Mouse (Mus musculus) lung, postnatal 25 days (tissue): Measurements from ENCODE around the gene Iqca.
A peak's percentile ranks its signal among the peaks of the same experiment; 100 is the strongest.

Experiments used
- DNase-seq: peaks from one replicate; pipeline ENCODE4 v3.0.0; 2022; ENCODE audit warnings: low spot score

Gene Iqca

GRCm38 (mm10) chr1:90153099-90153744 is at the start of gene Iqca:
Gene Iqca, minus strand, starts transcription at chr1:90153401.
- DNase-seq: peak; percentile 74

DNA sequence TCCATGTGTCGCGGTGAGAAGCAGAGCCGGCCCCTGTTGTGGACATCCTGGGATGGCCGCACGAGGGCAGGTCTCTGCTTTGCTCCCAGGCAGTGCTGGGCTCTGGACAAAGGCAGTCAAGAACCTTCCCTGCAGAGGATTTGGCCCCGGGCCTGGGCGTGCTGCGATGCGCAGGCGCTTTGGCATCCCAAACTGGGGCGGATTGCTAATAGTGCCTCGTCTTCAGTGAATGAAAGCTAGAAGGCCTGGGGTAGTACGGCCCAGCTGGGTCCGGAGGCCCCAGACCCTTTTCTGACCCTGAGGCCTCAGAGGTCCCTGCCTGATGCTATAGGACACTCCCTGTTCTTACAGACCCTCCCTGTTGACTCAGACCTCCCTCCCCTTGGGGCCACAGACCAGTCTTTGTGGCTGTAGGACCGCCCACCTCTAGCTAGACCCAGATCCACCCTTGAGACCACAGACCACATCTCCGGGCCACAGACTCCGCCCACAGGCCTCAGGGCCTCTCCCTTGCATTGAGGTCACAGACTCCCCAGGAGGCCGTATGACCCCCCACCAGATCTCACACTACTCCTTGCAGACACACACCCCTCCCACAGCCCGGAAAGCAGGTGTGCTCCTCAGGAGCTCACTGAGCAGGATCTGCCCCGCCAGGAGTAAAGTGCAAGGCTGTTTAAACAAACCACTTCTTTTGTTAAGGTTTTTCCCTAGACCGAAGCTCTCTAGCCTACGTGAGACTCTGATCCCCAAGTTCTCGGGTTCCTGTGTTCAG is 49.2 kb upstream of the Iqca start:
- DNase-seq: peak; percentile 66

- no peak for DNase-seq
These were observed 48.5 kb upstream of the Iqca start for GRCm38 (mm10) chr1:90201655-90202054.

DNA sequence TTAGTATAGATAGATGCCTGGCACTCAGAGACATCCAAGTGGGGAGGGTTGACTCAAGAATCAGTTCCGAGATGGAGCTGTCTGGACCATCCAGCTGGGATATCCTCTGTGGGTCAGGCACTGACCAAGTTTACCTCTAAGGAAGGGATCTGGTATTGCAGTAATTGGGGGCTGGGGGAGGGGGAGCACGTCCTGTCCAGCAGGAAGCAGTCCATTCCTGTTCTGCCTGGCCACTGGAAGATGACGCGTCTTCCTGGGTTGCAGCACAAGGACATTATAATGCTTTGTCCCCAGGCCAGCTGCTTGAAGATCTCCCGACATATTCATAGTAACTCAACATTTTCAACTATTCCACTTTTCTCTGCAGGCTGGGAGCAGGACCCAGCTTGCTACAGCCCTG is 48.0 kb upstream of the Iqca start:
- DNase-seq: no peak

GRCm38 (mm10) chr1:90189046-90189445 is 35.8 kb upstream of the Iqca start:
- DNase-seq: no peak

GRCm38 (mm10) chr1:90186874-90187273 is 33.7 kb upstream of the Iqca start:
- DNase-seq: no peak

DNA sequence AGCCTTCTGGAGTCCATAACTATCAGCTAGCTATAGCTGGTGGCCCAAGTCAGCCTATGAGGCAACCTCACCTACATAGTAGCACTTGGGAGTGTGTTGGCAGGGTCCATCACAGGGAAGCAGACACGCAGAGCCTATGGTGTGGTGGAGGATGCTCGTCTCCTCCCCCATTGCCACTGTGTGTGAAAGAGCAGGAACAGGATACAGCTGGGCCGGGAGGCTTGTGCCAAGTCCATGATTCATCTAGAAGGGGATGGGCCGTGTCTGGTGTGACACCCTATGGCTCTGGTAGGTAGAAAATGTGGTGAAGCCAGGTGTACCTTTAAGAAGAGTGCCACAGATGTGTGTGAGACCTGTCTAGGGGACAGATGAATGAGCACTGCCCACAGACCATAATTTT is 33.0 kb upstream of the Iqca start:
- no peak for DNase-seq

GRCm38 (mm10) chr1:90183602-90184001 is 30.4 kb upstream of the Iqca start:
- no peak for DNase-seq

- DNase-seq: no peak
These were observed 29.3 kb upstream of the Iqca start for GRCm38 (mm10) chr1:90182521-90182920.

DNA sequence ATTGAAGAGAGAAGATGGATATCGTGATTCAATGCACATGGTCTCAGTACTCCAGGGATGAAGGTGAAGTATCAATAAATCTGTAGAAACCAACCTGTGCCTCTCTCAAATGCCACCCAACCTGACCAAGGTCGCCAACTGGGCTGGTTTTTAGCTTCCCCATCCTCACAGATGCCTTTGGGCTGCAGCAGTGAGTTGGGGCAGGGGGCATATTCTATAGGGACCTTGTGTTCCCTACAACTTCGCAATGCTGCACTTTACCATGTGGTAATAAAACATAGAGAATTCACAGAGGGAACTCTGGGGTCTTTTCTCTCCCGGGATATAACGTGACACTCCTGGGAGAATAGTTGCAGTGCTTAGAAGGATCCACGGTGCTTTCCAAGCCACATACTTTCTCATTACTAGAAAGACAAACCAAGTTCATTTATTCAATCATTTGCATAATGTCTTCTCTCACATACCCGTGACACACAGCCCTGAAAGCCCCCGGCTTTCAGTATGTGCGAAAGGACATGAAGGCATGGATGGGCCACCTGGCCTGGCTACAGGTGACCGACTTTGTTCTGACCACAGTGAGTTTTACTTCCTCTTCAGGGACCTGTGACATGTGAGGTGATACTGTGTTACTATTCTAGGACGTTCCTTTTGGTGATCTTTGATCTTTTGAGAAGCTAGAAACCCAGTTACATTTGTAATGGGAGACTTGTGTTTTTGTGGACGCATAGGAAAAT is 27.9 kb upstream of the Iqca start:
- no peak for DNase-seq

DNA sequence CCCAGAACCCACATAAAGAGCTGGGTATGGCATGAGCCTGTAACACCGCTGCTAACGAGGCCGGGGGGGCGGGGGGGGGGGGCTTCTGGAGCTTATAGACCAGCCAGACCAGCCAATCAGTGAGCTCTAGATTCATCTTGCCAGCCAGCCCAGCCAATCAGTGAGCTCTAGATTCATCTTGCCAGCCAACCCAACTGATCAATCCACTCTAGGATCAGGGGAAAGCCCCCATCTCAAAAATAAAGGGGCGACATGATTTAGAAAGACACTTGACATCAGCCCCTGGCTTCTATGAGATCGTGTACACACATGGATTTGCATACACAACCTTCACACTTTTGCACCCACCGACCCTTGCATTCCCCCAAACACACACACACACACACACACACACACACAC is 27.3 kb upstream of the Iqca start:
- no peak for DNase-seq

DNA sequence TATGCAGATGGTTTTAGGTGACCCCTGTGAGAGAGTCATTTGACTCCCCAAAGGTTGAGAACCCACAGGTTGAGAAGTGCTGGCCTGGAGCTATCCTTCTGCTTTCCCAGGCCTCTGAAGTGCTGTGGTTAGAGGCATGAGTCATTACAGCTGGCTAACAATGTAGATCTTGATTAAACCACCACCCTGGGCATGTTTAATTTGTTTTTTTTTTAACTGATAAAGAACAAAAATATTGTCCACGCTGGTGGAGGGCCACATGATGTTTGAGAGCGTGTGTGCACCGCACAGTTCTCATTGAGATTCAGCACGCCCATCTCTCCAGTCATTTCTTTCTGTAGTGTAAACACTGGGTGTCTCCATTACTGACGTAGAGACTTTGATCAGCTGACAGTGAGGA is 24.8 kb upstream of the Iqca start:
- no peak for DNase-seq

- DNase-seq: no peak
These were observed 24.4 kb upstream of the Iqca start for GRCm38 (mm10) chr1:90177565-90177964.

- DNase-seq: no peak
These were observed 23.0 kb upstream of the Iqca start for GRCm38 (mm10) chr1:90176223-90176622.

GRCm38 (mm10) chr1:90174338-90174737 is 21.1 kb upstream of the Iqca start:
- DNase-seq: no peak

DNA sequence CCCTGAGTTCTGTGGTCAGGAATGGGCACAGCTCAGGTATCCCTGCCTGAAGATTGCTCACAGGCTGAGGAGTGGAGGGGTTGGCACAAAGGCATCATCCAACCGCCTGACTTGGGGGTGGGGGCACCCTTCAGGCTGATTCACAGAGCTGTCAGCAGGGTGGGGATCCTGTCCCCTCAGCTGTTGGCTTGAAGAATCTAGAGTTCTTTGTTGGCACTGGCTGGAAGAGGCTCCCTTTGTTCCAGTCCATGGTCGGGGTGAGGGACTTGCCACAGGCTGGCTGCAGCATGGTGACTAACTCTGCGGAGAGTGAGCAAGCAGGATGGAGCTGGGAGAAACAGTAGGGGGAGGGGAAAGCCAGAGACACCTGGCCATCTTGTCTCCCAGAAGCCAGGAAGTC is 11.1 kb upstream of the Iqca start:
- no peak for DNase-seq

- no peak for DNase-seq
These were observed 10.0 kb upstream of the Iqca start for GRCm38 (mm10) chr1:90163161-90163560.

DNA sequence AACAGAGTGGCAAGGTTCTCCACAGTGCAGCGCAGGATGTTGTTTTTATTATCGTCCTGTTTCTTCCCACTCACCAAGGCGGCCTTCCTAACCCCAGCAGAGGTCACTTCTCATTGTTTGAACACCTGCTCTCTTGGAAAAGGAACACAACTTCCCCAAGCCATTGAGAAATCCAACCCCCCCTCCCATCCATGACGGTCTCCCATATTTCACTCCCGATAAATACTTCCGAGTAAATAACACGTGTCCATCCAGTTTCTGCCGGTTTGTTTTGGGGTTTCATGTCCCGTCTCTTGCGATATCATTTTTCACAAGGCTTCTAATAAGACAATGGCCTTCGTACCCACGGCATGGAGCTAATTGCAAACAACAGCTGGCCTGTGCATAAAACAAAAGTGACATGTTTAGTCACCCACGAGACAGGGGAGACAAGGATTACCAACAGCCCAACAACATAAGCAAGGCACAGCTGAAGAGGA is 9.2 kb upstream of the Iqca start:
- DNase-seq: no peak

DNA sequence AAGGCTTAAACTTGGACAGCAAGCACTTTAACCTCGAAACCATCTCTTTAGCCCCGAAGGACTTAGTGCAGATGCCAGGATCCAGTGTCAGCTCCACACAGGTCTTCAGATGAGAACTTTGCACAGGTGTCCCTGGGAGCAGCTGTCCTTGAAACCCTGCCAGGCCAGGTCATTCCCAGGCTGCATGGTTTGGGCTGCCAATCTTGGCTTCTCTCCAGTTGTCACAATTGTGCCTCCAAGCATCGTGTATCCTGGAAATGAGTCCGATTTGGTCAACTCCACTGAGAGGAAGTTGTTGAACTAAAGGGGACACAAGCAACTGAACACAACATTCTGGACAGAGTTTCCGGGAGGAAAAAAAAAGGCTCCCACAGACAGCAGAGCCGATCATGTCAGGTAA is 8.4 kb upstream of the Iqca start:
- DNase-seq: peak; percentile 9

DNA sequence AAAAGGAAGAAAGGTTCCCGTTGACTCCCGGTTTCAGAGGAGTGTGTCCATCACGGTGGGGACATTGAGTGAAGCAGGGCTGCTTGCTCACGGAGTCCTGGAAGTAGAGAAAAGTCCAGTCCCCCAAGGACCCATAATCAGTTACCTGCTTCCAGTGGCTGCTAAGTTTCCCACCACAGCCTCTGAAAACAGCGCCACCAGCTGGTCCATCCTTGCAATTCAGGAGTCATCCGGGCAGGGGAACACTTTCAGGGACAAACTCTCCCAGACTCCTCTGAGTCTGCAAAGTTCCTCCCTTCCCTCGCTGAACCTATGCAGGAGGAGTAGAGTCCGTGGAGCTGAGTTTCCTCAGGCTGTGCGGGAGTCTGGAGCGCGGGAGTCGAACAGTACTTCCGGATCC is 6.7 kb upstream of the Iqca start:
- DNase-seq: no peak

- no peak for DNase-seq
These were observed 3.4 kb upstream of the Iqca start for GRCm38 (mm10) chr1:90156589-90156988.

- no peak for DNase-seq
These were observed 586 bp upstream of the Iqca start for GRCm38 (mm10) chr1:90153787-90154186.

GRCm38 (mm10) chr1:90139729-90140128 is 13.5 kb downstream of the Iqca start:
- DNase-seq: no peak
